Mouse (Mus musculus): ENCODE results near the gene Bmf. TPM values are rescaled to one million over a fixed set of nuclear protein-coding genes. Genes with fewer than 3 reads are reported as not detected.
A peak's percentile ranks its signal among the peaks of the same experiment; 100 is the strongest.

Bmf gene
- total RNA-seq, 2 experiments from 2014 or later, result 0.20 to 0.71 TPM

DNA sequence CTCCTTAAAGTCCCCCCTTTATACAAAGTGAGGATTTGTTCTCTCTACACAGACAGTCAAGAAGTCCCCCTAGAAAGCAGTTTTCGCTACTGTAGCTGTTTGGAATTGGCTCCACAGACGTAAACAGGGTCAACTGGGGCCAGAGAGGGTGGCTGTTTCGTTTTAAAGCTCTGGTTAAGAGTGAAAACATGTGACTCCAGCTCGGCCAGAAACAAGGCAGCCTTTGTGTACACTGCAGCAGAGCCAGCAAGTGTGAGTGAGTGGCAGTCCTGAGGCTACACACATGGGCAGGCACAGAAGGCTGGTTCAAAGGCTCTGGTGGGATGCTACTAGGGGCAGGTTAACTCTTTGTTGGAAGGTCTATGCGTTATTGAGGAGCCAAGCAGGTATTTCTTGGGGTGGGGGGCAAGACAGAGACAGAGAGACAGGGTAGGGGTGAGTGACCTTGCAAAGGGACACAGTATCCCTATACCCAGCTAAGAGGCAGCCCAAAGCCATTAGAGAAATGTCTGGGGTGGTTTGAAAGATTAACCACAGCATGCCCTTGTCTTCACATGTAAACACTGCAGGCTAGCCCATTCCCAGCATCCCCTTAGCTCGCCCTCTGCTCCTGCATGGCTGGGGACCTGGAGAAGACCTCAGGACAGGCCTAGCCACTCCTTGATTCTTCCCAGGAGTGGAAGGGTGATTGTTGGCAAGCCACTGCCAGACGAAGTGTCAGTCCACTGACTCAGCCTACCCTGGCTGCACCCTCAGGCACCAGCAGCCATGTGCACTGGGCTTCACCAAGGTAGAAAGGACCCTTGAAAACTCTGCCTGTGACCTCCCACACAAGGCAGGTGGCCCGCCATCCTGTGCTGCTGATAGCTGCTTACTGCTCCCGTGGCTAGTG, 29.2 kb downstream of the Bmf start:
- 0 out of 2 replicates have a peak, but pooled peaks have one; percentile 12 for ATAC-seq (replicated peaks; ENCODE audit: poor library complexity)

DNA sequence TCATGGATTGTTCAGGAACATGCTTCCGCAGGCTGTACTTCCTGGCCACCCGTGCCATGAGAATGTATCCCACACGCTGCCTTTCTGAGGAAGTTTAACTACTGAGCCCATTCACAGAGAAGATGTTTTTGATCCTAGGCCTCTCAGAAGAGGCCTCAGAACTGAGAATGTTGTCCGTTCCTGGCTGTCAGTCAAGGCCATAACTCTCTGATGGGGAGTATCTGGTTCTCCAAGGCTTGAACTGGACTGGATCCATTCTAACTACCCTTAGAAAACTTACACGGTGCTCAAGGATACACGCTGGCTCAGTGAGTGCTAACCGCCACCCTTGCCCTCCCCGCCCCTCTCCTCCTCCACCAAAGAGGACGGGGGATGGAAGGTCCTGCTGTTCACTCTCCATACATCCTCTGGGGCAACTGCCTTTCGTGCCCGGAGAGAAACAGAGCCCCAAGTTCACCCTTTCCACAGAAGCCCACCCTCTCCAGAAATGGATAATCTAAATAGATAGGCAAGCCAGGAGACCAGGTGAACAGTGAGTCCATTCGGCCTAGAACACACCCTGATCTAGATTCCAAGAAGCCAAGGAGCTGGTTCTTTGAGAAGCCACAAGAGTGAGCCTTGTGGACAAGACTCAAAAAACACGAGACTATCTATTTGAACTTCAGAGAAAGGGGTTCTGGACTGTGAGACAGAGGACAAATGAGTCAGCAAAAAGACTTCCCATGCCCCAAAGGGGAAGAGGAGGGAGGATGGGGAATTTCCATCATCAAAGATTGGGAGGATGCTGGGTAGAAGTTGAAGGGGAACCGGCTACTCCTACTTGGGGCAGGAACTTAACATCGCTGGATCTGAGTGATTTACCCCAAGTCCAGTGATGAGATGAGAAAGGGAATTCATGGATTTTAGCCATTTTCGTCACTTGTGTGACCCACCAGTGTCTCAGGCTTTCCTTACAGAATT, 36.8 kb downstream of the Bmf start:
- ATAC-seq (replicated peaks; ENCODE audit: poor library complexity), result peak; percentile 46; the same call in 1 of the 2 replicates

DNA sequence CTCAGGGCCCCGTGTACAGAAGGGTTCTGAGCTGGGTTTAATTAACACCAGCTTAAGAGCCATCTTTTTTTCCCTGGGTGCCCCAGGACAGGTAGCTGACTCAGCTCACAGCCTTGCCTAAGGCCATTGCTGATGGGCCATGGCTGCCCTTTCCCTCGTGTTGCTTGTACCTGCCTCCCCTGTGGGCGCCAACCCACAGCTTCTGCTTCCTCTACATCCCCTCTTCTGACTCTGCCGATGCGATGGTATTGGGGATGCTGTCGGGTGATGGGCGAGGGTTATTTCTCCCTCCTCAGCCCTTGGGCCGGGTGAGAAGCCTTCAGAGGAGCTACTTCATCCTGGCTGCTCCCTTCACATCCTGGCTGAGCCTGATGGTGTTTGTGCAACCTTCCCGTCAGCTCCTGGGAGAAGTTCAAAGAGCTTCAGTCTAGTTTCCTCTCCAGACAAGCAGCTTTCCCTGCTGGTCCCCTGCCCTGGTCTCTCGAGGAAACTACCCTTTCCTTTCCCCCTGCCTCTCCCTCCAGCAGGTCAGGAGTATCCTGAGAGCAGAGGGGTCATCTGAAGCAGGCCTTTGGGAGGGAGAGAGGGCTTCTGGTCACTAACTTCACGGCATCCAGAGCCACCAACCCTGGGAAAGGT, 37.6 kb downstream of the Bmf start:
- peak; percentile 44 for ATAC-seq (replicated peaks; ENCODE audit: poor library complexity)

DNA sequence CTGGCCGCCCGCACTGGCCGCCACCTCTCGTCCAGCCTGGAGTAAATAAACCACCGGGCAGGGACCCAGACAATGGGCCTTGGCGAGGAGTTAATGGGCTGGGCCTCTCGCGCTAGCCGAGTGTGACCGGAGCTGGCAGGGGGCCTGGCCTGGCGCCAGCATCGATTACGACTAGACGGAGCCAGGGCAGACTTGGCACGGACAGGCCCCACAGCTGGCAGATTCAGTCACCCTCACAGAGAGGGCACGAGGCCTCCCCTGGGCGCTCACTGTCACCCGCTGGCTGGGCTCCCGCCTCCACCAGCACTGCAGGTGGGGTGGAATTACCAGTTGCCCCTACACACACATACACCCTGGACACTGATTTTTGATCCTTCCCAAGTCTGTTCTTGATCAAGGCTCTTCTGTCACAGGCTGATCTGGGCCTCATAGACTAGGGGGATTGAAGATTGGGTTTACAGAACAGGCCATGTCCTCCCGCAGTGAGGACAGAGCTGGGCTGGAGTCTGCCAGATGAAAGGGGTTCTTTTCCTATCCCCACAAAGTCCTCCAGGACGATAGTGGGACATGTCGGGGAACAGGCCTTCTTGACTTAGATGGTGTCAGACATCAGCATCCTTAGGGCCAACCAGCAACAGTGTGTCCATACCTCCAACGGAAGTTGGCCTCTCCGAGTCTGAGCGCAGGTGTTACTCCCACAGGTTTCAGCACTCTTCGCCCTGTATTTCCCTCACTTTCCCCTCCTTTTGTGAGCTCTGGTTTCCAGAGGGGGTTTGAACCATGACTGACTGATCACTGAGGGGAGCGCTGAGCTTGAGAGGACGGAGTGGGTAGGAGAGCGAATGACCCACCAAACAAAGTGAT, 38.8 kb downstream of the Bmf start:
- no peak for ATAC-seq (replicated peaks; ENCODE audit: poor library complexity)

DNA sequence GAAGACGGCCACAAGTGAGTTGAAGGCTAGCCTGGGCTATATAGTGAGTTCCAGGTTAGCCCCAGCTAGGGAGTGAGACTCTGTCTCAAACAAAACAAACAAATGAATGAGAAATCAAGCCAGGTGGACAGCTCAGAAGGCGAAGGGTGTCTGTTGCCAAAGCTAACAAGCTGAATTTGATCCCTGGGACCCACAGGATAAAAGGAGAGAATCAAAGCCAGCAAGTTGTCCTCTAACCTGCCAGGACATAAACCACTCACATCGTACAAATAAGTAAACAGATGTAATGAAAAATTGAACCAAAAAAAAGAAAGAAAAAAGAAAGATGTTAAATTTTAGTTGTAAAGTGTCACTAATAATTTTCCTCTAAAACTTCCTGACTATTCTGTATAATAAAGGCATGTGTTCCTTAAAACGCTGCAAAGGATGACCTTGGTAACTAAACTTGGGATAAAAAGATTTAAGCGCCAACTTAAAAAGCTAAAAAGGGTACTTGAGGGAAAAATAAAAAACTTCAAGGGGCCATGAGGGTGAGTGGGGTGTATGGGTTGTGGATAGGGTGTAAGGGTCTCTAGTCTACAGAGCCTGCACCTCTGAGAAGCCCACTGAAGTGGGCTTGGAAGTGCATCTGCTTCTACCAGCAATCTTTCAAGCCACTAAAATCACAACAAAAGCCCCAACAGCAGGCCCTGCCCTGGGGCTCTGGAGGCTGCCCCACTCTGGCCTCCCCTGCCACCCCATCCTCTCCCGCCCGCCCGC, 39.6 kb downstream of the Bmf start:
- ATAC-seq (replicated peaks; ENCODE audit: poor library complexity), result no peak

DNA sequence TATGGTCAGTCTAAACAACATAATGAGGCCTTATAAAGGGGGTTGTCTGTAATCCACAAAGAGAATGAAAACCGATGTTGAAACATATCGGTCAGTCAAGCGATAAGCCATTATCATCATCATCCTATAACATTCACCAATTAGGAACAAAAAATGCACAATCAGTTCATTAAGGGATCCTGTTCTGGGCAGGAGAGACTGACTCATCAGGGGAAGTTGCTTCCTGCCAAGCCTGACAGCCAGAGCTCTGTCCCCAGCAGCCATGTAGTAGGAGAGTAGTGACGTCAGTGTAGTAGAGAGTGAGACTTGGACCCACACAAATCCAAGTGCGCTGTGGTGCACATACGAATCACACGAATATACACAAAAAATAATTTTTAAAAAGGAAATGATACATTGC, 42.4 kb downstream of the Bmf start:
- 0 out of 2 replicates have a peak, but pooled peaks have one; percentile 44 for ATAC-seq (replicated peaks; ENCODE audit: poor library complexity)

DNA sequence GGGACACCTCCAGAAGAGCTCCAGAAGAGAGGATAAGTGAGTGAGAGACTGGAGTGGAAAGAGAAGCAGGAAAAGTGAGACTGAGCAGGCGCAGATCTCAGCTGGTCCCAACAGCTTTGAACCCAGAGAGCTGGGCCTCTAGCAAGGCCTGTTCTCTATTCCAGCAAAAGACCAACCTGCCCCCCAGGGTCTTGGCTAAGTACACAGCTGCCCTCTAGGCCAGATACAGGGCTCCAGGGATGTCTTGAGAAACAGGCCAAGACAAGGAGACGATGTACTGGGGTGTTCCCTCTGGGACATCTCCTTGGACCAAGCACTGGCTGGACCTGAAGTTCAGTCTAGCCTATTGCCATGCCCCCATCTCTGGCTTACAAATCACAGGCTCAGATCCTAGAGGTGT, 49.3 kb downstream of the Bmf start:
- ATAC-seq (replicated peaks; ENCODE audit: poor library complexity), result no peak

DNA sequence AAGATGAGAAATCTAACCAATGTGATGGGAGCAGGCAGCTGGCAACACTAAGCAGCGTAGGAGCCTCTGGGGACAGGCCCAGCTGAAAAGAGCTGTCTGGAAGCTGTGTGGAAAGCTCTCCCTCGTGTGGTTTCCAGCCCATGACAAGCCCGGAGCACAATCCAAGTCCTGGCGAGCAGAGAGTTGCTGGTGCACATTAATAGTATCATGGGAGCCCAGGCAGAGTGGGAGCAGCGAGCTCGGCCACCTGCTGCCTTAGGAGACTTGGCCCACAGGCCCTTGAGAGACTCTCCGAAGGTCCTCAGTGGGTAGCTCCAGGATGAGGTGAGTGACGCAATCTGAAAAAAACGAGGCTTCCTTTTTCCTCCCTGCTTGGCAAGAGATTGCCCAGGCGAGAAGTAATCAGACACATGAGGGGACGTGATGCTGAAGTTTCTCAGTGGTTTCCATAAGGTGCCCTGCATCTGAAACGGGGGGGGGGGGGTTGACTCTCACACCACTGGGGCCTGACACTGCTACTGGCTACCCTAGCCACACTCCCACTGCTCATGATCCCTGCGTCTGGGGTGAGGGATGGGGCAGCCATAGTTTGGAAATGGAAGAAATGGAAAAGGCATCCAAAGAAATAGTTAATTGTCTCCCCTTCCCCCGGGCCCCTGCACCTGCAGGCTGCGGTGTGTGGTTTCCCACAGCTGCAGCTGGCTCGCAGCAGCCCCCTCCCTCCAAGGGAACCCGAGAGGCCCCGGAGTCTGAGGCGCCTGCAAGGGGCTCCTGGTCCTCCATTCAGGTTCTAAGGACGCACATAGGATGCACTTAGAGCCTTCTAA, 50.1 kb downstream of the Bmf start:
- peak; percentile 83 for ATAC-seq (replicated peaks; ENCODE audit: poor library complexity)

DNA sequence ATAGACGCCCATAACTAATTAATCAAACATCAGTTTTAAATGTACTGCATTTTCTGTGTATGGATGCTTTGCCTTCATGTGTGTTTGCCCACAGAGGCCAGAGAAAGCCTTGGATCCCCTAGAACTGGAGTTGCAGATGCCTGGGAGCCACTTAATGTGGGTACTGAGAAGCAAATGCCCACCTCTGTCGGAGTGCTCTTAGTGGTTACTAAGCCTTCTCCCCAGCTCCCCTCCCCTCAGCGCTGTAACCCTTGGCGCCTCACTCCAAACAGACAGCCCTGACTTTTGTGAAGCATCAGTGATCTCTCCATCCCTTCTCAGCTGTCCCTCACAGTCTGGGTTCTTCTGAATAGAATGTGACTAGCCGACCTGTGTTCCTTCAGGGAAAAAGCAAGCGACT, 51.0 kb downstream of the Bmf start:
- no peak for ATAC-seq (replicated peaks; ENCODE audit: poor library complexity)

DNA sequence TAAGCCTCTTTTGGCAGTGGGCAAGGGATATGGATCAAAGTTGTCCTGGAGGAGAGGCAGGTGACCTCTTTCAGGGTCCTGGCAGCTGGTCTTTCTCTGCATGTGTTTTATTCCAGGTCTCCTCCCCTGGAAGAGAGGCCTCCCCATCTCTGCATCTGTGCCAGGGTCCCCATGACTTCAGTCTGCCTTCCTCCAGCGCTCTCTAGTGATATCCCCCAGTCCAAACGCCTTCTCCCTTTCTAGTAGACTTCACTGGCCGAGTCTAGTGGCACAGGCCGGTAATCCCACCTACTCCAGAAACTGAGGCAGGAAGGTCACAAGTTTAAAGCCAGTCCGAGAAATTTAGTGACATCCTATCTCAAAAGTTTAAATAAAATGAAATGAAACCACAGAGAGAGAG, 51.6 kb downstream of the Bmf start:
- ATAC-seq (replicated peaks; ENCODE audit: poor library complexity), result no peak

DNA sequence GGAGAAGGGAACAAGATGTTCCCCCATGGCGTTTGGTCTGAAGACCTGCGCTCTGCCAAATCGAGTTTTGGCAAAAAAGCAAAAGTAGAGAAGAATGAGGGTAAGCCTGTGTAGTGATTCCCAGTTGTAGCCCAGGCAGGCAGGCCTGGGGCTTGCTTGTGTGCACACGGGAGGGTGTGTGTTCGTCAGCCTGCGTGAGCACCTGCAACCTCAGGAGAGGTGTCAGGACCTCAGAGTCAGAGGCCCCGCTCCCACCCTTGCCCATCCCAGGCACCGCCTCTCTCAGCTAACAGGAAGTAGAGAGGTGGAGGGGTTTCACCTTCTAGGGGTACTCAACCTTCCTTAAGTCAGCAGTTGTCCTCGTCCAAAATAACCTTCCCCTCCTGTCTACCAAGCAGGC, 54.5 kb downstream of the Bmf start:
- ATAC-seq (replicated peaks; ENCODE audit: poor library complexity), result no peak

DNA sequence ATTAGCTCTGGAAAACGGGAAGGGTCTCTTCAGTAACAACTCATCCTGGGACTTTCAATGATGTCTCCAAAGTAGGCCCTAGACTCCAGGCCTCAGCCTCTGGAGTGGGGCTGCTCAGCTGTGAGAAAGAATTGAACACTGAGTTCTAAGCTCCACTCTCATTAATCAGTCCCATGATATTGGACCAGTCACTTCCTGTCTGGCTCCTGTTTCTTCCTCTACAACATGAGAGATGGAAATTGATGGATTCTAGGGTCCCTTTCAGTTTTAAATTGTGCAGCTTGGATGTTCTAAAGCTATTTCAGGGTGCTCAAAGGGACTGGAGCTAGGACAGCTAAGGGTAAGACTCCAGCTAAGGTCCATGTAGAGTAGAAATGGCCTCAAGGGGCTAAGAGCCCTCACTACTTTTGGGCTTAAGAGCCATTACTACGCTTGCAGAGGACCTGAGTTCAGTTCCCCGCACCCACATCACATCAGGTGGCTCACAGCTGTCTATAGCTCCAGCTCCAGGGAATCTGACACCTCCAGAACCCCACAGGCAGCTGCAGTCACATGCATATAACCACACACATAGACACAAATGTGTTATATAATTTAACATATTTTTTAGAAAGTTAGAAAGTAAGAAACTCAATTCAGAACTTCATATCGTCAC, 57.6 kb downstream of the Bmf start:
- ATAC-seq (replicated peaks; ENCODE audit: poor library complexity), result no peak

DNA sequence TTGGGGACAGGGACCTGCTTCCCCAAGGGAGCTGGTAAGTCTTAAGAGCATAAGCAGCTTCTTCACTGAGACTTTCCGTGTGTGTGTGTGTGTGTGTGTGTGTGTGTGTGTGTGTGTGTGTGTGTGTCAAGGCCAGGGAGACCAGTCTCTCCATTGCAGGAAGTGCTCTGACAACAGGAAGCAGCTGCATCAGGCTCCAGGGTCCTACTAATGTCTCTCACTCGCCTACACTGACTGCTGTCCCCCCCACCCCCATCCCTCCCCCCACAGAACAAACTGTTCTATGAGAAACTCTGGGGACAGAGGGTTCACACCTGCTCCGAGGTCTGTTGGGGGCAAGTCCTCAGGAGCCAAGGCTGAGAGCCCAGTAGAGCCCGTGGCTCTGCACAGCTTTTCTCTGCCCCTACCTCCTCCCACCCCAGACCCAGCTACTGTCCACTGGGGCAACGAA, 58.2 kb downstream of the Bmf start:
- peak; percentile 59 for ATAC-seq (replicated peaks; ENCODE audit: poor library complexity)

DNA sequence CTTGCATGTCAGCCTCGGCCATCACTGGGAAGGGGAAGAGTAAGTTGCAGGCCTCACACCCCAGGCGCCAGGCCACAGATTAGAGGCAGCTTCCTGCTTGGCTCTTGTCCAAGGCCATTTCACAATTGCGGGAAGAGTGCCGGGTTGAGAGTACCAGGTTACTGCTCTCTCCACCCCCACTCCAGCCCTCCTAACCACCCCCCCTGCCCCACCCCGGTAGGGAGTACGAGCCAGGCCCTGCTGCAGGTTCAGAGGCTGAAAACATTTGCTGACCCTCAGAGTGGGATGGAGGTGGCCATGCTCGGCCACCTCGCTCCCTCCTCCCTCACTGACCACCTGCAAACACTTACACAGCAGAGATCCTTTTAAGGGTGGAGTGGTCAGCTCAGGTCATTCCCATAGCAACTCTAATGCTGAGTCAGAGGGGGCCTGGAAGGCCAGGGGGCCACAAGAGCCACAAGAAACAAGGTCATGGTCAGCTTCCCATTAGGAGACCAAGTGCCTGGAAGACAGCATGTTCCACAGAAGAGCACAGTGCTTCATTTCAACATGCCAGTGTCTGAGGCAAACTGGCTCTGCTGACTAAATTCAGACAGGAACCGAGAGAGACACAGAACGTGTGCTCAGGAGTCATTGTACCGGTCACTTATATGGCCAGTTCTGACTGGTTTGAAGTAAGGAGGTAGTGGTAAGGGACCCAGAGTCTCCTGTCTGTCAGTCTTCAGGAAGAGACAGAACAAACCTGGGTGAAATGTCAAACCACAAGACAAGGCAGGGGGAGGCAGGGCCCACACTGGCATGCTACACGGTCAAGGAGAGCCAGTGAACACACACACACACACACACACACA, 59.0 kb downstream of the Bmf start:
- peak; percentile 45 for ATAC-seq (replicated peaks; ENCODE audit: poor library complexity)

DNA sequence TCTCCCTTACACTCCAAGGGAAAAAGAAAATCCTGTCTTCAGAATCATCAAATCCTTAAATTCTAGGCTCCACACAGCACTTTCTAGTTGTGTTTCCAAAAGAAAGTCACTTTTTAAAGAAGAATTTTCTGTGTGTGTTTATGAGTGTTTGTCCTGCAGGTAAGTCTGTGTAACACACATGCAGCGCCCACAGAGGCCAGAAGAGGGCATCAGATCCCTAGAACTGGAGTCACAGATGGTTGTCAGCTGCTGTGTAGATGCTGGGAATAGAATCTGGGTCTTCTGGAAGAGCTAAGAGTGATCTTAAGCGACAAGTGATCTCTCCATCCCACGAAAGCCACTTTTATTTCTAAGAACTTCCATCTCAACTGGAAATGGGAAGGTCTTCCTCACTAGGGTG, 61.7 kb downstream of the Bmf start:
- ATAC-seq (replicated peaks; ENCODE audit: poor library complexity), result no peak

DNA sequence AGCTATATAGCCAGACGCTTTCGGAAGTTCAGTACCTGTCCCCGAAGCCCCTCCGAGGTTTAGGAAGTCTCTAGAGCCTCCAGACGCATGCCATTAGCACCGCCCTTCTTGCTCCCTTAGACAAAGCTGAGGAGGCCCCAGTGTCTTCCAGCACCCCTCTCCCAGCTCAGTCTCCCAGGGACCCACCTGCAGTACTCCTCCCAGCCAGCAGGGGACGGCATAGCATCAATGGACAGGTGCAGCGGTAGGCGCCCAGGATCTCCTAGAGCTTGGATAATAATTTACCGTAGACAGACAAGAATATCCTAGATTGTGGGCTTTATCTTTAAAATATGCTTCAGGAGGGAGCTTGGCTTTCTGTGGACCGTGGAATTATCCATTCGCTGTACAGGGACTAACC, 62.6 kb downstream of the Bmf start:
- ATAC-seq (replicated peaks; ENCODE audit: poor library complexity), result peak; percentile 78

DNA sequence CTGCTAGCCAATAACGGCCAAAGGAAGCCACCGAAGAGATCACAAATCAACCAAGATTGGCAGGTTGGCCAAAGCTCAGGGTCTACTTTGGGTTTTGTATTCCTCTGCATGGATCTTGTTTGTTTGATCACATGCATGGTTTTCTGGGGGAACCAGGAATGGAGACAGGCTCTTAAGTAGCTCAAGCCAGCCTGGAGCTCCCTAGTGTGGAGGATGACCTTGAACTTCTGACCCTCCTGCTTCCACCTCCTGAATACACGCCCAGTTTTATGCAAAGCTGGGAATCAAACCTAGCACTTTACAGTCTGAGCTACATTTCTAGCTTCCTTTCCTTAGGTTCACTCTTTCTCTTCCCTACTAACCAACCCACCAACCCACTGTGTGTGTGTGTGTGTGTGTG, 64.1 kb downstream of the Bmf start:
- no peak for ATAC-seq (replicated peaks; ENCODE audit: poor library complexity)

All from megakaryocyte progenitor cell, adult 5-6 weeks (primary cell).